Mouse (Mus musculus) ES-Bruce4 (cell line): ENCODE results near the gene Olfr1341. TPM values are rescaled to one million over a fixed set of nuclear protein-coding genes. Genes with fewer than 3 reads are reported as not detected.

Experiments
- H3K27ac ChIP-seq: 2 replicates; pipeline ENCODE4 v1.5.1; 2012; ENCODE audit warnings: low read length, inconsistent platforms; ENCODE audit not compliant: insufficient read depth
- H3K27me3 ChIP-seq: 2 replicates; pipeline ENCODE4 v1.6.1; 2012; ENCODE audit warnings: mild to moderate bottlenecking, low read length, inconsistent platforms; ENCODE audit not compliant: control insufficient read depth, poor library complexity, insufficient read depth, severe bottlenecking
- H3K36me3 ChIP-seq: 2 replicates; pipeline ENCODE4 v1.6.1; 2012; ENCODE audit warnings: inconsistent platforms, mild to moderate bottlenecking, low read length, moderate library complexity; ENCODE audit not compliant: control insufficient read depth, poor library complexity, insufficient read depth, severe bottlenecking
- H3K4me1 ChIP-seq: one replicate; pipeline ENCODE4 v1.8.1; 2011; ENCODE audit warnings: low read length; ENCODE audit not compliant: control insufficient read depth, insufficient read depth
- H3K4me3 ChIP-seq: 2 replicates; pipeline ENCODE4 v1.5.1; 2011; ENCODE audit warnings: low read depth, mild to moderate bottlenecking, low read length
- H3K9ac ChIP-seq: 2 replicates; pipeline ENCODE4 v1.6.1; 2012; ENCODE audit warnings: low read depth, mild to moderate bottlenecking, inconsistent platforms; ENCODE audit not compliant: poor library complexity, severe bottlenecking
- H3K9me3 ChIP-seq: replicated peaks from 2 replicates; pipeline ENCODE4 v1.6.1; 2012; ENCODE audit warnings: mild to moderate bottlenecking, low read length, inconsistent platforms; ENCODE audit not compliant: control insufficient read depth, poor library complexity, insufficient read depth, severe bottlenecking
- CTCF ChIP-seq: IDR thresholded peaks from one replicate; pipeline ENCODE4 v1.8.1; 2011; ENCODE audit warnings: low read depth, low read length
- EP300 ChIP-seq: IDR thresholded peaks from 2 replicates; pipeline ENCODE4 v1.6.1; 2011; ENCODE audit warnings: low read depth, low read length; ENCODE audit not compliant: insufficient read depth
- POLR2A ChIP-seq: IDR thresholded peaks from one replicate; pipeline ENCODE4 v1.8.1; 2011; ENCODE audit warnings: low read length; ENCODE audit not compliant: insufficient read depth
- polyA plus RNA-seq: library from polyadenylated mRNA; stranded (reverse); fragments of >200 nt; gene quantifications from 2 replicates; pipeline ENCODE4 v1.2.4, GENCODE M21; 2011; ENCODE audit warnings: low read depth; ENCODE audit not compliant: missing spikeins, insufficient read depth, insufficient read length

Olfr1341 gene
- polyA plus RNA-seq, 1 experiment = not detected

DNA sequence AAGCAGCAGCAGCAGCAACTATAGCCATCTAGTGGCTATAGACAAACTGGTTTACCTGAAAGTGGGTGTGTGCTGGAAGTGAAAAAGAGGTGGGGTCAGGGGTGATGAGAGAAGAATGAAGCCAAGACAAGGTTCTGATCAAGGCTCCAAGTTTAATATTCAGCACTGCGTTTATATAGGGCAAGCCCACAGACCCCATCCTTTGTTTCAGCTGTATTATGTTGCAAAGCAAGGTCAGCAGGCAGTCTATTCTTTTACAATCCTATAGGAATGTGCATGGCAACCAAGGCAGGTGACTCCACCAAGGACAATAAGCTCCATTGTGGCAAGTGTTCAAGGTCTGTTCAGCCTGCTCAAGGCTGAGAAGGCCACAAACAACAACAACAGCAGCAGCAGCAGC, 8.3 kb downstream of the Olfr1341 start:
- Histone ChIP-seq H3K4me1 (no peaks in the 10 kb centered on the region), H3K9me3 (0 out of 2 replicates have a peak, but pooled peaks cover 2% of the 10 kb centered on the region), H3K36me3 (no peaks in the 10 kb centered on the region), H3K27ac (peak overlapping the region; percentile 79), H3K27me3 (no peaks in the 10 kb centered on the region), H3K9ac (no peak overlapping the region), H3K4me3 (no peak overlapping the region)
- TF ChIP-seq EP300 (peak; percentile 83), CTCF (no peak)

DNA sequence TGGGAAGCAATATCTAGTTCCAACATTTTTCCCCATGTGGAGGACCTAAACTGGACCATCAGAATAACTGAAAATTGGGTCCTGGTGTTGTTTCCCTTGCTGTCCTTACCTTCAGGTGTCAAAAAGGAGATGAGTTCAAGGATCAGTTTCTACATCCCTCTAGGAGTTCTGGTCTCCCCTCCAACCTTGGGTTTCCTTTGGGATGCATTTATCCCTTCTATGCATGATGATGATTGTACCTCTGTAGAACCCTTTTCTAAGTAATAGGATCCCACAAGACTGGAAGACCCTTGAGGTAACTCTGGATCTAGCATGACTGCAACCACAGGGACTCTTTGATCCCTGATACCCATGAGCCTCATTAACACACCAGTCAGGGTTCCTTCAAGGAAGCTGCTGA, 16.5 kb downstream of the Olfr1341 start, which contains the start of gene Olfr1340:
Gene Olfr1340 (plus strand): TSS at position 301 of the 400 bp plus-strand sequence.
- Histone ChIP-seq H3K4me1 (no peaks in the 10 kb centered on the region), H3K27me3 (no peaks in the 10 kb centered on the region), H3K4me3 (no peak within 1 kb of the TSS), H3K36me3 (no peaks in the 10 kb centered on the region), H3K9me3 (no peaks in the 10 kb centered on the region), H3K9ac (no peak within 1 kb of the TSS), H3K27ac (no peak within 1 kb of the TSS)
- TF ChIP-seq EP300 (no peak), POLR2A (no peak), CTCF (no peak)

- H3K27me3 ChIP-seq = no peaks in the 10 kb centered on the region
- no peak overlapping the region for H3K9ac ChIP-seq
- H3K27ac ChIP-seq = no peak overlapping the region
- no peaks in the 10 kb centered on the region for H3K9me3 ChIP-seq
- H3K36me3 ChIP-seq = no peaks in the 10 kb centered on the region
- H3K4me1 ChIP-seq = no peaks in the 10 kb centered on the region
- no peak overlapping the region for H3K4me3 ChIP-seq
- TF ChIP-seq EP300 (no peak), POLR2A (no peak), CTCF (no peak)
These were observed 18.6 kb downstream of the Olfr1341 start for GRCm38 (mm10) chr4:118721742-118722483.

- Histone ChIP-seq H3K36me3 (no peaks in the 10 kb centered on the region), H3K27me3 (no peaks in the 10 kb centered on the region), H3K4me3 (no peak within 1 kb of the TSS), H3K9ac (no peak within 1 kb of the TSS), H3K9me3 (no peaks in the 10 kb centered on the region), H3K27ac (no peak within 1 kb of the TSS), H3K4me1 (no peaks in the 10 kb centered on the region)
- TF ChIP-seq EP300 = no peak
These were observed 28.6 kb downstream of the Olfr1341 start, which contains the start of gene Olfr1339 for GRCm38 (mm10) chr4:118731875-118732274. Gene Olfr1339 (plus strand): TSS chr4:118732175.

DNA sequence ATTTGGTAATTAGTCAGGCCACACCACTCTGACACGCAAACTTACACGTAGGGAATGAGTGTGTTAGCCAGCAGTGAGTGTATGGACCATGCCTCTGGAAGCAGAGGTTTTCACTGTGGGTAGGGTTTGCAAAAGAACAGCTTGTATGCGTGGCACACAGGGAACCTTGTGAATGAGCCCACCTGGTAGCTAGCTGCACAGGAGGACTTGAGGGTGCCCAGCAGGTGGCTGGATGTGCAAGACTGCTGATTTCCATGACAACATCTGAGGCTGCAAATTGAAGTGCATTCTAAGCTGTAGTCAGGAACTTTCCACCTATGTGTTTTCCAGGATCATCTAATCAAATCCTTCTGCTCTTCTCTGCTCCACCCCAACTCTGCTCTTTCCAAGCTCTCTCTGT, 36.3 kb downstream of the Olfr1341 start:
- Histone ChIP-seq H3K4me3 (no peak overlapping the region), H3K36me3 (no peaks in the 10 kb centered on the region), H3K27me3 (peaks cover 1% of the 10 kb centered on the region; the same call in 1 of the 2 replicates), H3K9me3 (no peaks in the 10 kb centered on the region; the same call in 1 of the 2 replicates), H3K9ac (no peak overlapping the region), H3K4me1 (peaks cover 2% of the 10 kb centered on the region), H3K27ac (no peak overlapping the region)
- TF ChIP-seq POLR2A = no peak
- TF ChIP-seq EP300 = peak; percentile 68; the same call in 1 of the 2 replicates
- no peak for TF ChIP-seq CTCF

GRCm38 (mm10) chr4:118740988-118741698, 37.8 kb downstream of the Olfr1341 start:
- Histone ChIP-seq H3K9ac (peak overlapping the region; percentile 65), H3K27ac (peak overlapping the region; percentile 39), H3K36me3 (no peaks in the 10 kb centered on the region), H3K4me1 (peaks cover 2% of the 10 kb centered on the region), H3K27me3 (peaks cover 1% of the 10 kb centered on the region; the same call in 1 of the 2 replicates), H3K4me3 (peak overlapping the region; percentile 51), H3K9me3 (peaks cover 6% of the 10 kb centered on the region; the same call in 1 of the 2 replicates)
- TF ChIP-seq EP300 (peak; percentile 99), POLR2A (no peak)
